Mouse (Mus musculus): ENCODE results near the gene Btbd11. TPM values are rescaled to one million over a fixed set of nuclear protein-coding genes. Genes with fewer than 3 reads are reported as not detected.

Btbd11 gene
- polyA plus RNA-seq, 1 experiment from 2014 or later = 0.39 TPM

- Histone ChIP-seq H3K4me3 (ENCODE audit: low read depth, low read length) (no peak overlapping the region), H3K27ac (ENCODE audit: low read depth, low read length) (no peak overlapping the region), H3K9me3 (ENCODE audit: control insufficient read depth) (no peaks in the 10 kb centered on the region), H3K27me3 (replicated peaks; ENCODE audit: control insufficient read depth, insufficient read depth, low read length) (peaks cover 12% of the 10 kb centered on the region), H3K9ac (ENCODE audit: low read depth, low read length) (no peak overlapping the region), H3K4me2 (replicated peaks; ENCODE audit: low read depth) (no peak overlapping the region), H3K4me1 (replicated peaks; ENCODE audit: control insufficient read depth, insufficient read depth, low read length) (0 out of 2 replicates have a peak, but pooled peaks cover 1% of the 10 kb centered on the region), H3K36me3 (ENCODE audit: control insufficient read depth, insufficient read depth) (no peaks in the 10 kb centered on the region)
- TF ChIP-seq CTCF (IDR thresholded peaks at IDR 0.05; ENCODE audit: low read depth) = no peak
- 74% methylated on average over 6 of the region's 6 CpGs for WGBS
- ATAC-seq = no peak
Measured at GRCm38 (mm10) chr10:85393016-85393415, 6.4 kb downstream of the Btbd11 start.

GRCm38 (mm10) chr10:85394558-85394957, 7.9 kb downstream of the Btbd11 start:
- no peak overlapping the region for H3K27ac ChIP-seq (ENCODE audit: low read depth, low read length)
- H3K36me3 ChIP-seq (ENCODE audit: control insufficient read depth, insufficient read depth) = no peaks in the 10 kb centered on the region
- H3K4me3 ChIP-seq (ENCODE audit: low read depth, low read length) = no peak overlapping the region
- ATAC-seq = no peak
- H3K9ac ChIP-seq (ENCODE audit: low read depth, low read length) = no peak overlapping the region
- TF ChIP-seq CTCF (IDR thresholded peaks at IDR 0.05; ENCODE audit: low read depth) = no peak
- 78% methylated on average over 4 of the region's 4 CpGs for WGBS
- H3K4me1 ChIP-seq (replicated peaks; ENCODE audit: control insufficient read depth, insufficient read depth, low read length) = no peaks in the 10 kb centered on the region
- H3K4me2 ChIP-seq (replicated peaks; ENCODE audit: low read depth) = no peak overlapping the region
- H3K9me3 ChIP-seq (ENCODE audit: control insufficient read depth) = no peaks in the 10 kb centered on the region
- H3K27me3 ChIP-seq (replicated peaks; ENCODE audit: control insufficient read depth, insufficient read depth, low read length) = no peaks in the 10 kb centered on the region; the same call in 1 of the 2 replicates

GRCm38 (mm10) chr10:85411120-85411519, 24.5 kb downstream of the Btbd11 start:
- H3K4me2 ChIP-seq (replicated peaks; ENCODE audit: low read depth) = no peak overlapping the region
- H3K9ac ChIP-seq (ENCODE audit: low read depth, low read length) = no peak overlapping the region
- 87% methylated on average over 3 of the region's 3 CpGs for WGBS
- no peaks in the 10 kb centered on the region for H3K4me1 ChIP-seq (replicated peaks; ENCODE audit: control insufficient read depth, insufficient read depth, low read length)
- no peak for ATAC-seq
- no peak overlapping the region for H3K4me3 ChIP-seq (ENCODE audit: low read depth, low read length)
- H3K27me3 ChIP-seq (replicated peaks; ENCODE audit: control insufficient read depth, insufficient read depth, low read length) = no peaks in the 10 kb centered on the region
- H3K27ac ChIP-seq (ENCODE audit: low read depth, low read length) = no peak overlapping the region
- H3K9me3 ChIP-seq (ENCODE audit: control insufficient read depth) = no peaks in the 10 kb centered on the region
- no peak for TF ChIP-seq CTCF (IDR thresholded peaks at IDR 0.05; ENCODE audit: low read depth)
- H3K36me3 ChIP-seq (ENCODE audit: control insufficient read depth, insufficient read depth) = no peaks in the 10 kb centered on the region

- WGBS = 34% methylated on average over 15 of the region's 15 CpGs
- Histone ChIP-seq H3K36me3 (ENCODE audit: control insufficient read depth, insufficient read depth) (no peaks in the 10 kb centered on the region), H3K4me1 (replicated peaks; ENCODE audit: control insufficient read depth, insufficient read depth, low read length) (no peaks in the 10 kb centered on the region), H3K4me2 (replicated peaks; ENCODE audit: low read depth) (no peak overlapping the region), H3K27me3 (replicated peaks; ENCODE audit: control insufficient read depth, insufficient read depth, low read length) (no peaks in the 10 kb centered on the region), H3K27ac (ENCODE audit: low read depth, low read length) (no peak overlapping the region), H3K9me3 (ENCODE audit: control insufficient read depth) (no peaks in the 10 kb centered on the region), H3K9ac (ENCODE audit: low read depth, low read length) (no peak overlapping the region), H3K4me3 (ENCODE audit: low read depth, low read length) (no peak overlapping the region)
- no peak for TF ChIP-seq CTCF (IDR thresholded peaks at IDR 0.05; ENCODE audit: low read depth)
- no peak for ATAC-seq
Measured at GRCm38 (mm10) chr10:85420851-85421628, 34.4 kb downstream of the Btbd11 start.

GRCm38 (mm10) chr10:85421629-85422012, 35.0 kb downstream of the Btbd11 start:
- no peak for TF ChIP-seq CTCF (IDR thresholded peaks at IDR 0.05; ENCODE audit: low read depth)
- Histone ChIP-seq H3K9ac (ENCODE audit: low read depth, low read length) (no peak overlapping the region), H3K27me3 (replicated peaks; ENCODE audit: control insufficient read depth, insufficient read depth, low read length) (no peaks in the 10 kb centered on the region), H3K4me3 (ENCODE audit: low read depth, low read length) (no peak overlapping the region), H3K4me2 (replicated peaks; ENCODE audit: low read depth) (no peak overlapping the region), H3K27ac (ENCODE audit: low read depth, low read length) (no peak overlapping the region), H3K36me3 (ENCODE audit: control insufficient read depth, insufficient read depth) (no peaks in the 10 kb centered on the region), H3K9me3 (ENCODE audit: control insufficient read depth) (no peaks in the 10 kb centered on the region), H3K4me1 (replicated peaks; ENCODE audit: control insufficient read depth, insufficient read depth, low read length) (no peaks in the 10 kb centered on the region)
- WGBS = 76% methylated on average over 4 of the region's 4 CpGs
- no peak for ATAC-seq

GRCm38 (mm10) chr10:85425756-85426155, 39.1 kb downstream of the Btbd11 start:
- WGBS = 50% methylated on average over 2 of the region's 2 CpGs
- Histone ChIP-seq H3K9ac (ENCODE audit: low read depth, low read length) (no peak overlapping the region), H3K27ac (ENCODE audit: low read depth, low read length) (no peak overlapping the region), H3K4me2 (replicated peaks; ENCODE audit: low read depth) (no peak overlapping the region), H3K9me3 (ENCODE audit: control insufficient read depth) (no peaks in the 10 kb centered on the region), H3K4me3 (ENCODE audit: low read depth, low read length) (no peak overlapping the region), H3K27me3 (replicated peaks; ENCODE audit: control insufficient read depth, insufficient read depth, low read length) (no peaks in the 10 kb centered on the region), H3K36me3 (ENCODE audit: control insufficient read depth, insufficient read depth) (no peaks in the 10 kb centered on the region), H3K4me1 (replicated peaks; ENCODE audit: control insufficient read depth, insufficient read depth, low read length) (no peaks in the 10 kb centered on the region)
- ATAC-seq = no peak
- no peak for TF ChIP-seq CTCF (IDR thresholded peaks at IDR 0.05; ENCODE audit: low read depth)
